Mouse (Mus musculus): ENCODE data around the gene Fstl1.
A peak's percentile ranks its signal among the peaks of the same experiment; 100 is the strongest.

The Fstl1 gene

DNA sequence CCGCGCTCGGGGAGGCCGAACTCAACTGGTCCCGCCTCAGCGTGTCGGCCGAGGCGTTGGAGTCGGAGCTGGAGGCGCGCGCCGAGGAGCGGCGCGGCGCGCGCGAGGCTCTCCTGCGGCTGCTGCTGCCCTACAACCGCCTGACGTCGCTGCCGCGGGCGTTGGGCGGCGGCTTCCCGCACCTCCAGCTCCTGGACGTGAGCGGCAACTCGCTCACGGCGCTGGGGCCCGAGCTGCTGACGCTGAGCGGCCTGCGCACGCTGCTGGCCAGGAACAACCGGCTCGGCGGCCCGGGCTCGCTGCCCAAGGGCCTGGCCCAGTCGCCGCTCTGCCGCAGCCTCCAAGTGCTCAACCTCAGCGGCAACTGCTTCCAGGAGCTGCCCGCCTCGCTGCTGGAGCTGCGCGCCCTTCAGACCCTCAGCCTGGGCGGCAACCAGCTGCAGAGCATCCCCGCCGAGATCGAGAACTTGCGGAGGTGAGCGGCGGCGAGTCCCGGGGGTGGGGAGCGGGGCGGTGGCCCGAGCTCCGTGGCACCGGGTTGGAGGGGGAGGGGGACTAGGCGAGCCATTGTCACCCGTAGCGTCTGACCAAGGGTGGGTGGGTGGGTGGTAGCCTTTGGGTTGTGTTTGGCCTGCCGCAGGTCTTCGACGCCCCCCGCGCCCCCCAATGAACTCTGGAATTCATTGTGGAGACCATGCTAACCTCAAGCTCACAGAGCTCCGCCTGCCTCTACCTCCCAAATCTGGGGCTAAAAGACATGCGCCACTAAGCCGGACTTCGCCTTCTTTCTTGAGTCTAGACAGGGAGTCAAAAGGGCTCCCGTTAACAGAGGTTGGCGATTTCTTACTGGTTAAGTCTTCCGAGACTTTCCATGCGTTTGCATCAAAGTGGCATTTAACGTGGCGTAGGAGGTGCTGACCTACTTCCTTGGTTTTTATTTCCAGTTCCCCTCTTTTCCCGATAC, 92.1 kb downstream of the Fstl1 start:
- peak; percentile 58 for DNase-seq (ENCODE audit: low read depth, low spot score)

DNA sequence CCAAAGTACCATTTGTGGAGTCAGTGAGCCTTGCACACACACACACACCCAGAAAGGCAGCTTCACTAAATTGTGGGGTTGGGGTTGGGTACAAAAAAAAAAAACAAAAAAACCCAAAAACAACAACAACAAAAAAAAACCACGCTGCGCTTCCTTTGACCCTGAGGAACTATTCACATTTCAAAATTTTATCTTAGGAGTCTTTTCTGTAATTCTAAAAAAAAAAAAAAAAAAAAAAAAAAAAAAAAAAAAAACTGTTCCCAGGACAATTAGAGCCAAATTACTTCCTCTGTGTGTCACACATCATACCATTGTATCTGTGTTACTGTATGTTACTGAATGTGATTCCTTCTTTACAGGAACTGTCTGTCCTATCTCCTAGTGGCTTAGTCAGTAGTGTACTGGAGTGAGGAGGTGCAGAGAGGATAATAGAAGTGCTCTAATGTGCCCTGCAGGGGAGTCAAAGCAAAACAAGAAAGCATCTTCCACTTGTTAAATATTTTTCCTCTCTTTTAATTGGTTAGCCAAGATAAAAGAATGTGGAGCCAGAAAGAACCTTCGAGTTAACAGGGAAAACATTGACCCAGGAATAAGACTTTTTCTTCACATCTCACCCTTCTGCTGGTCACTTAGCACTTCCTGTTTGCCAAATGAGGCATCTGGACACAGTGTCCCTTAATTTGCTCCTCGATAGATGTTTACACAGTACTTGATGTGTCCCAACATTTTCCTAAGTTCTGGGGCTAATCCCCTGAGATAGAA, 93.0 kb downstream of the Fstl1 start:
- peak; percentile 41 for DNase-seq (ENCODE audit: low read depth, low spot score)

DNA sequence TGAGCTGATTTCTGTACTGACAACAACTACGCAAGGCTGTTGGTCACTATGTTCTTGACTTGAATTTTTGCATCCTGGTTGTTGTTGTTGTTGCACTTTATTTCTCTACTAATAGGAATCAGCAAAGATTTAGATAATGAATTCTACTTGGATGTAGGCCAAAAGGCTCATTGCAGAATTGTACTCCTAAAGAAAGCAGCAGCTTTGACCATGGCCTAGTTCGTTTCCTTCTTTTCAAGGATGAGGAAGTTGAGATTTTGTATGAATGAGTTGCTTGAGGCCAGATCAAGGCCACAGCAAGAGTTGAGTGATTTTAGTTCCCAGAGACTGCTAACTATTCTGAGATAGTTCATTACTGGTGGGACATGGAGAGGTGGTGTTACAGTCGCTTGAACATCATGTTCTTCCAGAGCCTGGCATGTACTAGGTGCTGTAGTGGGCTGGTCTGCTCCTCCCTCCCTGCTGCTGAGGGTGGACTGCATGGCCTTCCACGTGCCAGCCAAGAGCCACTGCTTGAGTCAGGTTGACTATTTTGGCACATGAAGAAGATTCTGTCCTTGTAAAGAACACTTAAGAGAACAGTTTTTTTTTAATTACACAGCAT, 94.5 kb downstream of the Fstl1 start:
- DNase-seq (ENCODE audit: low read depth, low spot score) = no peak

DNA sequence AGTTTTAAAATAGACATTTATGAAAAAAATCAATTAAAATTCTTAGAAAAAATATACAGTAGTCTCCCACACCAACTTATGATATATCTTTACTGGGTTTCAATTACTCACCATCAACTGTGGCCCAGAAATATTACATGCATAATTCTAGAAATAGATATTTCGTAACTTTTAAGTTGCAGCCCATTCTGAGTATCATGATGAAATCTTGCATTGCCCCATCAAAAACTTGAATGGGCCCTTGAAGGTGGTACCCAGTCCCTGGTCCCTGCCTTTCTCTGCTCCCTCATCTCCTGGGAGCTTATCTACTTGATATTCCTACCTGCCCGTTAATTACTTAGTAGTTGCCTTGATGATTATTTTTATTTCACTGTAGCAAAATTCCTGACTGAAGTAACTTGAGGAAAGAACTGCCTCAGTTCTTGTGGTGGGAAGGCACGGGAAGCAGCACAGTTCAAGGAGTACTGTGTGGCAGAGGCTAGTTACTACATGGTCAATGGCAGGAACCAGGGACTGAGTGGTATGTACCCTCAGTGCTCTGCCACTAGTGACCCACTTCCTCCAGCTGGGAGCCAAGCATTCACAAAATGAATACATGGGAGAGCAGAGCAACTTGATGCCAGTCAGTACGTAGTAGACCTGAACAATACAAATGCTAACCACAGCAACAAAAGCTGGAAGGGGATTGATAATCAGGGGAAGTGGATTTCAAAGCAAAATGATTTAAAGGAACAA, 98.0 kb downstream of the Fstl1 start:
- DNase-seq (ENCODE audit: low read depth, low spot score) = no peak

DNA sequence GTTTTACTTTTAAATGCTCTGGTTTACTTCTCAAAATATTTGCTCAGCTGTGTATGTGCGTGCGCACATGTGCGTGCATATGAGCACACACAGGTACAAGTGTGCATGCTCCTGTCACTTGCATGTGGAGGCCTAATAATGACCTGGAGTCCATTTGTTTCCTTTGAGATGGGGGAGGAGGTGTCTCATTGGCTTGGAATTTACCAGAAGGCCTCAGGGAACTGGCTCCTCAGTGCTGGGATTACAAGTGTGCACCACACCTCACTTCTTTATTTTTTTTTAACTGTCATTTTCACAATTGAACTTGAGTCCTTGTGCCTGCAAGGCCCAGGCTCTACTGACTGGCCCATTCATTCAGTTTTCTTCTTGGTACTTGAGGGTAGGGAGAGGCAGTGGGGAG, 100.7 kb downstream of the Fstl1 start:
- no peak for DNase-seq (ENCODE audit: low read depth, low spot score)

DNA sequence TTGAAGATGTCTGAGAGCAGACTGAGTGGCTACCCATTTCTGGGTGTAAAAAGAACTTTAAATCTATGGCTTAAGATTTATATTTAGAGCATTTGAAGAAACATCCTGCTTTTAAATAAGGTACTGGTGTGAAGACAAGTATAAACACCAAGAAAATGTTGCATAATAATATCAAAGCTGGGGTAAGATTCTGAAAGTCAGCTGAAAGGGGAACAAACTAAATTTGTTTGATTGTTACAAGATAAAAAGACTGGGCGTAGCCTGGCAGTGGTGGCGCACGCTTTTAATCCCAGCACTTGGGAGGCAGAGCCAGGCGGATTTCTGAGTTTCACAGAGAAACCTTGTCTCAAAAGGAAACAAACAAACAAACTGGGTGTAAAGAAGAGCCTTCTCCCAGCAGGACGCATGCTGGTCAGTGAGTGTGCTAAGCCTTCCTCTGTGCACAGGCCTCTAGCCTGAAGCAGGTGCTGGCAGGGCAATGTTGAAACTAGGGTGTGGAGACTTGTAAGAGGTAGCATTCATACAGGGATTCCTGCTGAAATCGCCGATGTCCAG, 102.4 kb downstream of the Fstl1 start:
- peak; percentile 56 for DNase-seq (ENCODE audit: low read depth, low spot score)

DNA sequence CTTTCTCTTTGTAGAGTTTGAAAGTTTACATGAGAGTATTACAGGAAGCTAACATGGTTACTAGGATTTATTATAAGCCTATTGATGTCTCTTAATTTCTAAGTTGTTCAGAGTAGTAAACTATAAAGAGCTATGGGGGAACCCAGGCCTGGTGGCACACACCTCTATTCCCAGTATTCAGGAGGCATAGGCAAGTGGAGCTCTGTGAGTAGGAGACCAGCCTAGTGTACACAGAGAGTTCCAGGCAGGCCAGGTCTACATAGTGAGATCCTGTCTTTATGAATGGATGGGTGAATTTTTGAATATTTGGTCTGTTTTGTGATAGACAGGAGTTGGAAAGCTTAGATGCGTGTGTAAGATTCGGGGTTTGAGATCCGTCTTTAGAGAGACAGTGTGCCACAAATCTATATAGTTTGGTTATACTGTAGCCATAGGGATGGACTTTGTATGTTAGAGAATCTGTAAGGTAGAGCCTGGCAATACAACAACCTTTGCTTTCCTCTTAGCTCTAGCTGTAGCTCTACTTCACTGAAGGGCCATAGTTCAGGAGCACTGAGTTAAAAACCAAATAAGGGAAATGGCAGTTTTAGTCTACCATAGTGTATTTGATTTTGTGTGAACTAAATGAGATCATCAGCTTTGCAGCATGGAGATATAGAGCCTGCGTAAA, 103.2 kb downstream of the Fstl1 start:
- no peak for DNase-seq (ENCODE audit: low read depth, low spot score)

DNA sequence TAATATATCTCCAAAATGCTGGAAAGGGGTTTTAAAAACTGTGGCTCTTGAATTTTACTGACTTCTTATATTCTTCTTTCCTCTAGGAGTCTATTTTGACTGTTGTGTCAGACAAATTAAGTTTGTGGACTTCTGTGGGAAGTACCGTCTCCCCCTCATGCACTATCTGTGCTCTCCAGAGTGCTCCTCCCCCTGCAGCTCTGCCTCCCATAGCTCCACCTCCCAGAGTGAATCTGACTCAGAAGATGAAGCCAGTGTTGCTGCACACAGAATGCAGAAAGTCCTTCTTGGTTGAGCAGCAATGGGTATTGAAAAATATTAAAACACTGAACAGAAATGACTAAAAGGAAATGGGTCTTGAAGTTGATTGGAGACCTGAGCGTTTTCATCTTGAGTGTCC, 104.5 kb downstream of the Fstl1 start:
- no peak for DNase-seq (ENCODE audit: low read depth, low spot score)

Measured in A20 (cell line).